Mouse (Mus musculus) CD4-positive helper T cell, adult 2 months (primary cell): ENCODE data around the gene Btbd35f26.
"Not testable (repeated sequence)": the region's sequence is repeated elsewhere in the genome, so short reads cannot be mapped to it uniquely, and the experiment has no call there.

Experiments used
- DNase-seq: peaks from one replicate; pipeline ENCODE4 v3.0.0-alpha.2; 2012; ENCODE audit warnings: low read depth, missing footprints, low spot score

The Btbd35f26 gene

DNA sequence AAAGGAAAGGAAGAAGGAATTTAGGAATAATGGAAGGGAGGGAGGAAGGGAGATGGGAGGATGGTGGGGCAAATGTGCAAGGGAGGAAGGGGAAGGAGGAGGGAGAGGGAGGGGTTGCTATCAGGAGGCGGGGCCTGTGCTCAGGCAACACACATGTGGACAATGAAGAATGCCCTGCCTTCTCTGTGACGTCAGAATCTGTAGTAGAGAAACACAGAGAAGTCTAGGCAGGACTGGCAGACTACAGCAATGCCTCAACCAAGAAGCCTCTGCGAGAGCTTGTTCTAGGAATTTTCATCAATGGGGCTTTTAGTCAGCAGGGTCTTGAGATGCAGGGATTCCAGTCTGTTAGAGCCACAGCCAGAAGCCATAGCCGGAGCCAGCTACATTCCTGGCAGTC is at the start of gene Btbd35f26:
Btbd35f26 (plus strand) TSS at position 301 of the 400 bp plus-strand sequence.
- not testable (repeated sequence) for DNase-seq

DNA sequence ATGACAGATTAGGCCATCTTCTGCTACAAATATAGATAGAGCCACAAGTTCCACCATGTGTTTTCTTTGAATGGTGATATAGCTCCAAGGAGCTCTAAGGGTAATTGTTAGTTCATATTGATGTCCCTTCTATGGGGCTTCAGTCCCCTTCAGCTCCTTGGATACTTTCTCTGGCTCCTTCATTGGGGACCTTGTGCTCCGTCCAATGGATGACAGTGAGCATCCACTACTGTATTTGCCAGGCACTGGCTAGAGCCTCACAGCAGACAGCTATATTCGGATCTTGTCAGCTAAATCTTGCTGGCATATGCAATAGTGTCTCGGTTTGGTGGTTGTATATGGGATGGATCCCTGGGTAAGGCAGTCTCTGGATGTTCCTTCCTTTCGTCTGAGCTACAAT is 5.7 kb downstream of the Btbd35f26 start:
- DNase-seq, result not testable (repeated sequence)

DNA sequence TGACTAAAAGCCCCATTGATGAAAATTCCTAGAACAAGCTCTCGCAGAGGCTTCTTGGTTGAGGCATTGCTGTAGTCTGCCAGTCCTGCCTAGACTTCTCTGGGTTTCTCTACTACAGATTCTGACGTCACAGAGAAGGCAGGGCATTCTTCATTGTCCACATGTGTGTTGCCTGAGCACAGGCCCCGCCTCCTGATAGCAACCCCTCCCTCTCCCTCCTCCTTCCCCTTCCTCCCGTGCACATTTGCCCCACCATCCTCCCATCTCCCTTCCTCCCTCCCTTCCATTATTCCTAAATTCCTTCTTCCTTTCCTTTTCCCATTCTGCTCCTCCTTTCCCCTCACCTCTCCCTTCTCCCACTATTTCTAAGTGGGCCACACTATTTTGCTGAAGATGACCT is 47.6 kb downstream of the Btbd35f26 start, which contains the start of gene Btbd35f19:
Btbd35f19 (minus strand) TSS at position 101 of the 400 bp plus-strand sequence.
- not testable (repeated sequence) for DNase-seq
